Mouse (Mus musculus): ENCODE data around the gene Tnr.

Gene Tnr

GRCm38 (mm10) chr1:159639408-159639807 lies 115.8 kb downstream of the Tnr start:
- no peak for DNase-seq

GRCm38 (mm10) chr1:159645719-159646118 lies 122.2 kb downstream of the Tnr start:
- no peak for DNase-seq

- DNase-seq: no peak
Measured at GRCm38 (mm10) chr1:159650486-159650885, 126.9 kb downstream of the Tnr start.

GRCm38 (mm10) chr1:159655241-159655640 lies 131.7 kb downstream of the Tnr start:
- DNase-seq: no peak

- DNase-seq: no peak
Measured at GRCm38 (mm10) chr1:159657856-159658542, 134.4 kb downstream of the Tnr start.

- no peak for DNase-seq
Measured at GRCm38 (mm10) chr1:159660620-159661501, 137.3 kb downstream of the Tnr start.

- no peak for DNase-seq
Measured at GRCm38 (mm10) chr1:159664496-159664895, 140.9 kb downstream of the Tnr start.

GRCm38 (mm10) chr1:159664945-159665344 lies 141.4 kb downstream of the Tnr start:
- DNase-seq: no peak

GRCm38 (mm10) chr1:159670629-159671150 lies 147.1 kb downstream of the Tnr start:
- no peak for DNase-seq

GRCm38 (mm10) chr1:159671181-159671580 lies 147.6 kb downstream of the Tnr start:
- DNase-seq: no peak

- no peak for DNase-seq
Measured at GRCm38 (mm10) chr1:159674240-159674639, 150.7 kb downstream of the Tnr start.

- DNase-seq: no peak
Measured at GRCm38 (mm10) chr1:159675472-159675871, 151.9 kb downstream of the Tnr start.

- no peak for DNase-seq
Measured at GRCm38 (mm10) chr1:159678221-159678935, 154.8 kb downstream of the Tnr start.

GRCm38 (mm10) chr1:159681252-159681651 lies 157.7 kb downstream of the Tnr start:
- DNase-seq: no peak

GRCm38 (mm10) chr1:159686476-159687231 lies 163.1 kb downstream of the Tnr start:
- DNase-seq: no peak

GRCm38 (mm10) chr1:159696717-159697116 lies 173.1 kb downstream of the Tnr start:
- no peak for DNase-seq

GRCm38 (mm10) chr1:159702038-159702437 lies 178.5 kb downstream of the Tnr start:
- DNase-seq: no peak

GRCm38 (mm10) chr1:159704925-159705324 lies 181.4 kb downstream of the Tnr start:
- no peak for DNase-seq

GRCm38 (mm10) chr1:159716301-159716700 lies 192.7 kb downstream of the Tnr start:
- DNase-seq: no peak

- DNase-seq: no peak
Measured at GRCm38 (mm10) chr1:159717016-159717415, 193.4 kb downstream of the Tnr start.

- DNase-seq: no peak
Measured at GRCm38 (mm10) chr1:159723733-159724132, 200.2 kb downstream of the Tnr start.

GRCm38 (mm10) chr1:159729270-159729669 lies 205.7 kb downstream of the Tnr start:
- DNase-seq: no peak
